Mouse (Mus musculus): ENCODE measurements around the gene Trim8. TPM values are rescaled to one million over a fixed set of nuclear protein-coding genes. Genes with fewer than 3 reads are reported as not detected.

The Trim8 gene
- 10 to 100 TPM; 24.1 to 26.3 (median 25.9) TPM for polyA plus RNA-seq (2017; shearing (Covaris generic))

GRCm38 (mm10) chr19:46501401-46502068, at the start of gene Trim8:
Gene Trim8 (plus strand): TSS chr19:46501702.
- peak; percentile 4 for ATAC-seq

- ATAC-seq = peak; percentile 46
Observed at GRCm38 (mm10) chr19:46452052-46452827, 49.3 kb upstream of the Trim8 start.

- ATAC-seq = no peak
Observed at GRCm38 (mm10) chr19:46452916-46453315, 48.6 kb upstream of the Trim8 start.

- ATAC-seq = no peak
Observed at GRCm38 (mm10) chr19:46454126-46454880, 47.2 kb upstream of the Trim8 start.

- ATAC-seq = no peak
Observed at GRCm38 (mm10) chr19:46455032-46455431, 46.5 kb upstream of the Trim8 start.

- ATAC-seq = no peak
Observed at GRCm38 (mm10) chr19:46455556-46455955, 45.9 kb upstream of the Trim8 start.

GRCm38 (mm10) chr19:46456018-46456735, 45.3 kb upstream of the Trim8 start:
- ATAC-seq = no peak

GRCm38 (mm10) chr19:46457798-46458197, 43.7 kb upstream of the Trim8 start:
- no peak for ATAC-seq

- ATAC-seq = no peak
Observed at GRCm38 (mm10) chr19:46459256-46459655, 42.2 kb upstream of the Trim8 start.

GRCm38 (mm10) chr19:46459889-46460288, 41.6 kb upstream of the Trim8 start:
- no peak for ATAC-seq

GRCm38 (mm10) chr19:46462574-46462973, 38.9 kb upstream of the Trim8 start:
- ATAC-seq = no peak

- no peak for ATAC-seq
Observed at GRCm38 (mm10) chr19:46463446-46463845, 38.1 kb upstream of the Trim8 start.

GRCm38 (mm10) chr19:46466160-46466559, 35.3 kb upstream of the Trim8 start:
- peak; percentile 57 for ATAC-seq

- ATAC-seq = peak; percentile 62
Observed at GRCm38 (mm10) chr19:46467051-46467503, 34.4 kb upstream of the Trim8 start.

- ATAC-seq = peak; percentile 65
Observed at GRCm38 (mm10) chr19:46470364-46471240, 30.9 kb upstream of the Trim8 start.

GRCm38 (mm10) chr19:46471324-46472093, 30.0 kb upstream of the Trim8 start:
- peak; percentile 35 for ATAC-seq

- no peak for ATAC-seq
Observed at GRCm38 (mm10) chr19:46477432-46477845, 24.1 kb upstream of the Trim8 start.

- no peak for ATAC-seq
Observed at GRCm38 (mm10) chr19:46478242-46478641, 23.3 kb upstream of the Trim8 start.

GRCm38 (mm10) chr19:46478826-46479225, 22.7 kb upstream of the Trim8 start:
- ATAC-seq = peak; percentile 92

- ATAC-seq = peak; percentile 23
Observed at GRCm38 (mm10) chr19:46479306-46480075, 22.0 kb upstream of the Trim8 start.

Data from inflammation-experienced regulatory T-cells, adult 6 months (primary cell).